Mouse (Mus musculus) left cerebral cortex, adult 11 months (tissue): Measurements from ENCODE around the gene Slc7a15.

ENCODE experiments used
- DNase-seq: peaks from one replicate; pipeline ENCODE4 v3.0.0; 2022; ENCODE audit warnings: low spot score

Slc7a15 gene

DNA sequence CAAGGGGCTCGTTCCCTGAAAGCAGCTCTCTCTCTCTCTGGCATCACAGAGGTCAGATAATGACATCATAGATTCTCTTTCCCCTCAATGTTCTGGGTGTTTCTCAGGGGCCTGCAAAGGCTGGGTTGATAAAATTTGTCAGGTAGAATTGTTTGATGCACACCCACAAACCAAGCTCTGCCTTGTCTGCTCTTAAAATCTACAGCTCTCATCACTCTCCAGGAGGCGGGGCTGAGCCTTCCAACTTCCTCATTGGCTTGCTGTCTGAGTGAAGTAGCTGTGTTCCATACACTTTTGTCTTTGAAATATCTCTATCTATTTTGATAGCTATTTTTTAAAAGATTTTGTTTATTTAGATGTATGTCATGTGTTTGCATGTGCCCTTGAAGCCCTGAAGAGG is 116.7 kb downstream of the Slc7a15 start:
- no peak for DNase-seq
